Mouse (Mus musculus): ENCODE results near the gene Tbcd. TPM values are rescaled to one million over a fixed set of nuclear protein-coding genes. Genes with fewer than 3 reads are reported as not detected.
"Not testable (repeated sequence)": the region's sequence is repeated elsewhere in the genome, so short reads cannot be mapped to it uniquely, and the experiment has no call there.

The Tbcd gene
- polyA plus RNA-seq, 1 experiment from 2014 or later = 16.6 TPM

DNA sequence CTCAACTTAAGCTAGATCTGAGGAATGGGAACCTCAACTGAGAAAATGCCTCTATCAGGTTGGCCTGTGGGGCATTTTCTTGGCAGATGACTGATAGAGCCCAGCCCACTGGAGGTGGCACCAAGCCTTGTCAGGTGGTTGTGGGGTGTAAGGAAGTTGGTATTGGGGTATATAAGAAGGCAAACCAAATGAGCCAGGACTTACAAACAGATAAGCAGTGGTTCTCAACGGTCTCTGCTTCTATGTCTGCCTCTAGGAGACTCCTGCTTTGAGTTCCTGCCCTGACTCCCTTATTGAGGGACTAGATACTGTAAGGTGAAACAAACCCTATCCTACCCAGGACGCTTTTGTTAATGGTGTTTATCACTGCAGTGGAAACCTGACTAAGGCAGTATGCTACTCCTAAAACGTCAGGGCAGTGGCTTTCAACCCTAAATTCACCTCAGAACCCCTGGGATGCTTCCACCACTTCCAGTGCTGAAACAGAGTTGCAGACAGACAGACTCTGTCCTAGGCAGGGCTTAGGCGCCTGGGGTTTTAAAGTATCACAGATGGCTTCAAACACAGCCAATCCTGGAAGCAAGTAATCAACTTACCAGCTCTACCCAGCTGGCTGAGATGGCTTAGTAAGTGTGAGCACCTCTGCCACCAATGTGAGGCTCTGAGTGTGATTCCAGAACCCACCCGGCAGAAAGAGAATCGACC lies 204.2 kb downstream of the Tbcd start:
- Histone ChIP-seq H3K9me3 (ENCODE audit: control insufficient read depth, low read length) (no peaks in the 10 kb centered on the region), H3K36me3 (ENCODE audit: control insufficient read depth, insufficient read depth, low read length) (0 out of 2 replicates have a peak, but pooled peaks cover 11% of the 10 kb centered on the region), H3K4me2 (ENCODE audit: low read length) (no peak overlapping the region), H3K4me1 (ENCODE audit: control insufficient read depth in 2 of 2, insufficient read depth in 2 of 2, low read length in 2 of 2) (peaks cover 2 to 3% of the 10 kb centered on the region in 2 experiments; a peak in 1 of 4 replicates), H3K27ac (replicated peaks in 1 of 2; ENCODE audit: control insufficient read depth in 1 of 2, insufficient read depth in 1 of 2, low read depth in 2 of 2, low read length in 2 of 2) (no peak overlapping the region), H3K4me3 (ENCODE audit: control insufficient read depth in 1 of 2, insufficient read depth in 1 of 2, low read depth in 1 of 2, low read length in 2 of 2) (no peak overlapping the region), H3K27me3 (ENCODE audit: control insufficient read depth, insufficient read depth, low read length) (no peaks in the 10 kb centered on the region), H3K9ac (ENCODE audit: low read length) (no peak overlapping the region)
- 78% methylated on average over 6 of the region's 6 CpGs for WGBS
- no peak for ATAC-seq (ENCODE audit: insufficient number of reproducible peaks, insufficient read depth, low FRiP score, low read depth)

DNA sequence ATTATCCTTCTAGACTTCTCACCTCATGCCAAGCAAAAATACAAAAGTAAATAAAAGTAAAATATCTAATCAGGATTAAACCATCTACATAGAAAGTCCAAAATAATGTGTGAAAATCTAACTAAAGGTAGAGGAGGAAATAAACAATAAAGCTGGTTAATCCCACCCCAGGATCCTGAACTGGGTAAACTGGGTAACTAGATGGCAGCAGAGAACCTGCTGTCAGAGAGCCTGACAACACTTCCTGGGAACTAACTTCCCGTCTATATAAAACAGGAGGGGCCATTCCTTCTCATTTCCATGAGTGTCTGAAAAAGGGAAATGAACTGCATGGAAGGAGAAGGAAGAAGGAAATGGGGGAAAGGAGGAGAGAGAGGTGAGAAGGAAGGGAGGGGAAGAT lies 206.4 kb downstream of the Tbcd start:
- no peaks in the 10 kb centered on the region for H3K9me3 ChIP-seq (ENCODE audit: control insufficient read depth, low read length)
- peaks cover 2 to 3% of the 10 kb centered on the region in 2 experiments; a peak in 1 of 4 replicates for H3K4me1 ChIP-seq (ENCODE audit: control insufficient read depth in 2 of 2, insufficient read depth in 2 of 2, low read length in 2 of 2)
- ATAC-seq (ENCODE audit: insufficient number of reproducible peaks, insufficient read depth, low FRiP score, low read depth) = no peak
- H3K36me3 ChIP-seq (ENCODE audit: control insufficient read depth, insufficient read depth, low read length) = peaks cover 20% of the 10 kb centered on the region; the same call in 1 of the 2 replicates
- no peak overlapping the region for H3K27ac ChIP-seq (replicated peaks in 1 of 2; ENCODE audit: control insufficient read depth in 1 of 2, insufficient read depth in 1 of 2, low read depth in 2 of 2, low read length in 2 of 2)
- no peak overlapping the region for H3K9ac ChIP-seq (ENCODE audit: low read length)
- WGBS = 29% methylated on average over 1 of the region's 1 CpGs
- no peaks in the 10 kb centered on the region for H3K27me3 ChIP-seq (ENCODE audit: control insufficient read depth, insufficient read depth, low read length)
- no peak overlapping the region for H3K4me2 ChIP-seq (ENCODE audit: low read length)
- H3K4me3 ChIP-seq (ENCODE audit: control insufficient read depth in 1 of 2, insufficient read depth in 1 of 2, low read depth in 1 of 2, low read length in 2 of 2) = no peak overlapping the region

DNA sequence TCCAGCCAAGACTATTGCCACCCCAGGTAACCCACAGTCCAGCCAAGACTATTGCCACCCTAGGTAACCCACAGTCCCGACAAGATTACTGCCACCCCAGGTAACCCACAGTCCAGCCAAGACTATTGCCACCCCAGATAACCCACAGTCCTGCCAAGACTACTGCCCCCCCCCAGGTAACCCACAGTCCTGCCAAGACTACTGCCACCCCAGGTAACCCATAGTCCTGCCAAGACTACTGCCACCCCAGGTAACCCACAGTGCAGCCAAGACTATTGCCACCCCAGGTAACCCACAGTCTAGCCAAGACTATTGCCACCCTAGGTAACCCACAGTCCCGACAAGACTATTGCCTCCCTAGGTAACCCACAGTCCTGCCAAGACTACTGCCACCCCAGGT lies 208.9 kb downstream of the Tbcd start:
- peaks cover 26% of the 10 kb centered on the region; the same call in 1 of the 2 replicates for H3K36me3 ChIP-seq (ENCODE audit: control insufficient read depth, insufficient read depth, low read length)
- H3K4me3 ChIP-seq (ENCODE audit: control insufficient read depth in 1 of 2, insufficient read depth in 1 of 2, low read depth in 1 of 2, low read length in 2 of 2); H3K27me3 ChIP-seq (ENCODE audit: control insufficient read depth, insufficient read depth, low read length); H3K9ac ChIP-seq (ENCODE audit: low read length); H3K27ac ChIP-seq (replicated peaks in 1 of 2; ENCODE audit: control insufficient read depth in 1 of 2, insufficient read depth in 1 of 2, low read depth in 2 of 2, low read length in 2 of 2); H3K4me2 ChIP-seq (ENCODE audit: low read length); H3K9me3 ChIP-seq (ENCODE audit: control insufficient read depth, low read length); H3K4me1 ChIP-seq (ENCODE audit: control insufficient read depth in 2 of 2, insufficient read depth in 2 of 2, low read length in 2 of 2); ATAC-seq (ENCODE audit: insufficient number of reproducible peaks, insufficient read depth, low FRiP score, low read depth): not testable (repeated sequence)
- WGBS = 81% methylated on average over 2 of the region's 2 CpGs

DNA sequence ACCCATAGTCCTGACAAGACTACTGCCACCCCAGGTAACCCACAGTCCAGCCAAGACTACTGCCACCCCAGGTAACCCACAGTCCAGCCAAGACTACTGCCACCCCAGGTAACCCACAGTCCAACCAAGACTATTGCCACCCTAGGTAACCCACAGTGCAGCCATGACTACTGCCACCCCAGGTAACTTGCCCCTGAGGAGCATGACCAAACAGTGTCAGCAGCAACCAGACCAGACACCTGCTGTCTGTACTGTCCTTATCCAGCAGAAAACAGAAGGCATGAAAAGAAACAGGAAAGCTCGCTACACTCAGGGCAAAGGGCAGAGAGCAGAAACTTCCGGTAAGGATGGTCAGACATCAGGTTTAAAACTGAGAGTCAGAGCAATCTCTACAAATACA lies 209.4 kb downstream of the Tbcd start:
- H3K27me3 ChIP-seq (ENCODE audit: control insufficient read depth, insufficient read depth, low read length) = no peaks in the 10 kb centered on the region
- no peak overlapping the region for H3K27ac ChIP-seq (replicated peaks in 1 of 2; ENCODE audit: control insufficient read depth in 1 of 2, insufficient read depth in 1 of 2, low read depth in 2 of 2, low read length in 2 of 2)
- H3K4me1 ChIP-seq (ENCODE audit: control insufficient read depth in 2 of 2, insufficient read depth in 2 of 2, low read length in 2 of 2) = no peaks in the 10 kb centered on the region
- no peak overlapping the region for H3K4me2 ChIP-seq (ENCODE audit: low read length)
- 83% methylated on average over 2 of the region's 2 CpGs for WGBS
- no peak overlapping the region for H3K4me3 ChIP-seq (ENCODE audit: control insufficient read depth in 1 of 2, insufficient read depth in 1 of 2, low read depth in 1 of 2, low read length in 2 of 2)
- H3K36me3 ChIP-seq (ENCODE audit: control insufficient read depth, insufficient read depth, low read length) = peaks cover 26% of the 10 kb centered on the region; the same call in 1 of the 2 replicates
- H3K9ac ChIP-seq (ENCODE audit: low read length) = no peak overlapping the region
- no peak for ATAC-seq (ENCODE audit: insufficient number of reproducible peaks, insufficient read depth, low FRiP score, low read depth)
- H3K9me3 ChIP-seq (ENCODE audit: control insufficient read depth, low read length) = no peaks in the 10 kb centered on the region

Other genes with a start within 250 kb of the Tbcd start
- 6.7 and 8.8 TPM in 2 replicates for gene Hexdc, start 247.5 kb upstream of the Tbcd start, polyA plus RNA-seq (2014; fragmentation: Nextera tagmentation; extraction: Ambion mirVana)
- 33.3 and 34.1 TPM in 2 replicates for gene Ogfod3, start 247.2 kb upstream of the Tbcd start, polyA plus RNA-seq (2014; fragmentation: Nextera tagmentation; extraction: Ambion mirVana)
- 22.7 and 23.1 TPM in 2 replicates for gene Cybc1, start 222.6 kb upstream of the Tbcd start, polyA plus RNA-seq (2014; fragmentation: Nextera tagmentation; extraction: Ambion mirVana)
- 57.8 and 58.0 TPM in 2 replicates for gene Narf, start 214.7 kb upstream of the Tbcd start, polyA plus RNA-seq (2014; fragmentation: Nextera tagmentation; extraction: Ambion mirVana)
- gene Foxk2, start 192.0 kb upstream of the Tbcd start, polyA plus RNA-seq (2014; fragmentation: Nextera tagmentation; extraction: Ambion mirVana) = 9.2 TPM in 2 replicates
- gene Wdr45b, start 97.5 kb upstream of the Tbcd start, polyA plus RNA-seq (2014; fragmentation: Nextera tagmentation; extraction: Ambion mirVana) = 79.9 and 82.5 TPM in 2 replicates
- gene Rab40b, start 63.7 kb upstream of the Tbcd start, polyA plus RNA-seq (2014; fragmentation: Nextera tagmentation; extraction: Ambion mirVana) = 6.7 and 7.6 TPM in 2 replicates
- gene Fn3krp, start 30.5 kb upstream of the Tbcd start, polyA plus RNA-seq (2014; fragmentation: Nextera tagmentation; extraction: Ambion mirVana) = 4.4 and 5.0 TPM in 2 replicates
- 13.6 and 14.8 TPM in 2 replicates for gene Fn3k, start 17.0 kb upstream of the Tbcd start, polyA plus RNA-seq (2014; fragmentation: Nextera tagmentation; extraction: Ambion mirVana)
- 0.19 TPM in 1 of 2 replicates, not detected in the other for gene Zfp750, start 67.4 kb downstream of the Tbcd start, polyA plus RNA-seq (2014; fragmentation: Nextera tagmentation; extraction: Ambion mirVana)
- gene B3gntl1, start 221.2 kb downstream of the Tbcd start, polyA plus RNA-seq (2014; fragmentation: Nextera tagmentation; extraction: Ambion mirVana) = 6.3 and 7.0 TPM in 2 replicates
- gene Metrnl, start 249.6 kb downstream of the Tbcd start, polyA plus RNA-seq (2014; fragmentation: Nextera tagmentation; extraction: Ambion mirVana) = 18.1 and 20.1 TPM in 2 replicates